Mouse (Mus musculus) stomach, adult 2 months (tissue): ENCODE measurements around the gene 1700125H20Rik. TPM values are rescaled to one million over a fixed set of nuclear protein-coding genes. Genes with fewer than 3 reads are reported as not detected.

ENCODE experiments used
- polyA plus RNA-seq: library from polyadenylated mRNA; depleted of rRNA; stranded (reverse); fragments of >200 nt; gene quantifications from 2 replicates; pipeline ENCODE4 v1.2.3, GENCODE M21; 2012; rRNA removed

Gene 1700125H20Rik
- polyA plus RNA-seq = not detected in 2 replicates

DNA sequence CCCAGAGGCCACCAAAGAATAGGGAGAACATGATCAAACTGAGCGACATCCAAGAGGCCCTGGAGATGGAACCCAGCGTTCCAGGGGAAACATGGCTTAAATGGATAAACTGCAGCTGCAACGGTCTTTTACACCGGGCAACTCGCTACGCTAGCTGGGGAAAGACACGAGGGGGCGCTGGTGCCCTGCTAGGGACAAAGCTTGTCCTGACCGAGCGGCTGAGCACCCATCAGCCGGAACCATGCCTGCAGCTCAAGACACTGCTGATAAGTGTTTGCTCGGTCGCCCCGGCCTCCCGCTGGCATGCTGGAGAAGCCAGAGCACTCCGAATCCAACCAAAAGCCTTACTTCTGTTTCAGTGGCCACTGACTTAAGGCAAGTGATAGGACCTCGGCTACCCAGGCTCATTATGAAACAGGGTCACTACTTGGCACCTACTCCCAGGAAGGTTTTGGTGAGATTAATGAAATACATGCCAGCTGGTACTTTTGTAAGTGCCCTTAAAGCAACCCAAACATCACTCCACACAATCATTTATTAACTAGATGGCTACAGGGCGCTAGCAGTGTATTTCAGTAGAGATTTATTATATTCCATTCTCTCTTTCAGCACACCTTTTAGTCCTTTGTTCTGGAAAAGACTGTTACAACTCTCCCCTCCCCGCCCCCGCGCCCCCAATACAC, at the start of gene 1700125H20Rik:
TSS of gene 1700125H20Rik (plus strand) at position 347 of the 683 bp plus-strand sequence.

GRCm38 (mm10) chr11:85139581-85140540, 30.3 kb upstream of the 1700125H20Rik start, which contains the start of gene Usp32:
Gene Usp32, minus strand, starts transcription at chr11:85140161.

Other genes with a start within 250 kb of the 1700125H20Rik start
- gene Car4, start 212.6 kb upstream of the 1700125H20Rik start, polyA plus RNA-seq = 3.5 and 3.8 TPM in 2 replicates
- gene Usp32, start 30.2 kb upstream of the 1700125H20Rik start, polyA plus RNA-seq = 0.90 and 0.96 TPM in 2 replicates
- gene Appbp2, start 64.7 kb downstream of the 1700125H20Rik start, polyA plus RNA-seq = 3.7 and 3.9 TPM in 2 replicates
- gene Ppm1d, start 140.8 kb downstream of the 1700125H20Rik start, polyA plus RNA-seq = 1.6 and 2.7 TPM in 2 replicates
- 18.7 and 21.2 TPM in 2 replicates for gene Bcas3, start 182.8 kb downstream of the 1700125H20Rik start, polyA plus RNA-seq